Mouse (Mus musculus) hindbrain, embryonic 12.5 days (tissue): Measurements from ENCODE around the gene Cyth1. TPM values are rescaled to one million over a fixed set of nuclear protein-coding genes. Genes with fewer than 3 reads are reported as not detected.

ENCODE experiments used
- ATAC-seq: fragments of 200-750 bp; cut with Nextera tagmentation; 2 replicates; pipeline ENCODE4 v1.8.0; 2017; ENCODE audit warnings: moderate TSS enrichment; ENCODE audit not compliant: low FRiP score
- H3K27ac ChIP-seq: fragments of 300-500 bp; sonication (generic); 2 replicates; pipeline ENCODE4 v1.5.1; 2016; ENCODE audit warnings: mild to moderate bottlenecking
- H3K27me3 ChIP-seq: fragments of 300-500 bp; sonication (generic); 2 replicates; pipeline ENCODE4 v1.6.1; 2016; ENCODE audit warnings: mild to moderate bottlenecking
- H3K36me3 ChIP-seq: fragments of 300-500 bp; sonication (generic); 2 replicates; pipeline ENCODE4 v1.6.1; 2016; ENCODE audit warnings: mild to moderate bottlenecking
- H3K4me1 ChIP-seq: fragments of 300-500 bp; sonication (generic); 2 replicates; pipeline ENCODE4 v1.6.1; 2016
- H3K4me2 ChIP-seq: fragments of 300-500 bp; sonication (generic); replicated peaks from 2 replicates; pipeline ENCODE4 v1.6.1; 2016; ENCODE audit warnings: mild to moderate bottlenecking
- H3K4me3 ChIP-seq: fragments of 300-500 bp; sonication (generic); 2 replicates; pipeline ENCODE4 v1.5.1; 2016; ENCODE audit warnings: mild to moderate bottlenecking
- H3K9ac ChIP-seq: fragments of 300-500 bp; sonication (generic); 2 replicates; pipeline ENCODE4 v1.6.1; 2016; ENCODE audit warnings: mild to moderate bottlenecking, moderate library complexity
- H3K9me3 ChIP-seq: fragments of 300-500 bp; sonication (generic); replicated peaks from 2 replicates; pipeline ENCODE4 v1.6.1; 2016; ENCODE audit warnings: mild to moderate bottlenecking
- WGBS: fragments of 180-500 bp; shearing (Covaris S2); methylation state at CpG from one replicate; pipeline ENCODE4 v1.1.7; 2016; 5-methylcytosine and 5-hydroxymethylcytosine counted together
- polyA plus RNA-seq: library from polyadenylated mRNA; unstranded; fragments of >200 nt; fragmentation: Nextera tagmentation; extraction: Ambion mirVana; gene quantifications from 2 replicates; pipeline ENCODE4 v1.2.1, GENCODE M21; 2016

Gene Cyth1
- polyA plus RNA-seq, 1 experiment from 2014 or later = 29.0 TPM

GRCm38 (mm10) chr11:118174752-118175151 is 73.6 kb downstream of the Cyth1 start:
- ATAC-seq = no peak
- no peaks in the 10 kb centered on the region for H3K27me3 ChIP-seq
- WGBS = 88% methylated on average over 7 of the region's 7 CpGs
- H3K36me3 ChIP-seq = peaks cover 69% of the 10 kb centered on the region
- H3K9me3 ChIP-seq = no peaks in the 10 kb centered on the region
- H3K4me1 ChIP-seq = no peaks in the 10 kb centered on the region
- H3K4me2 ChIP-seq = no peak overlapping the region
- no peak overlapping the region for H3K27ac ChIP-seq
- H3K9ac ChIP-seq = no peak overlapping the region
- no peak overlapping the region for H3K4me3 ChIP-seq

DNA sequence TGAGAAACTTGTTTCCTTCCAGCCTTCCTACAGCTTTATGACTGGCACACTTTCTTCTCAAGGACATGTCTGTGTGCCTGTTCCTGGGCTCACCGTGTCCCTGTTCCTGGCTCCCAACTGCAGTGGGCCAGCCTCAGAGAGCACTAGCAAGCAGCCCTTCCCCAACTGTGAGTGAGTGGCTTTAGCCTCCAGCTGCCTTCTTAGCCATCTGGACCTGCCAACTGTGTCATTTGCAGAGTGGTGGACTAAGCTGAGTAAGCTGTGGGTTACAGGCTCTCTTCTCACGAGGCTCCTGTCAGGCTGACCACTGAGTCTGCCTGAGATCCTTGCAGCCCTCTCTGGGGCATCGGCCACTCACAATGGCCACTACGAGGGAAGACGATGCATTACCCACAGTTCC is 75.6 kb downstream of the Cyth1 start:
- WGBS = 85% methylated on average over 5 of the region's 5 CpGs
- peaks cover 67% of the 10 kb centered on the region for H3K36me3 ChIP-seq
- no peak overlapping the region for H3K4me3 ChIP-seq
- no peak overlapping the region for H3K27ac ChIP-seq
- no peaks in the 10 kb centered on the region for H3K27me3 ChIP-seq
- H3K9ac ChIP-seq = no peak overlapping the region
- no peaks in the 10 kb centered on the region for H3K4me1 ChIP-seq
- no peak for ATAC-seq
- H3K4me2 ChIP-seq = no peak overlapping the region
- no peaks in the 10 kb centered on the region for H3K9me3 ChIP-seq

DNA sequence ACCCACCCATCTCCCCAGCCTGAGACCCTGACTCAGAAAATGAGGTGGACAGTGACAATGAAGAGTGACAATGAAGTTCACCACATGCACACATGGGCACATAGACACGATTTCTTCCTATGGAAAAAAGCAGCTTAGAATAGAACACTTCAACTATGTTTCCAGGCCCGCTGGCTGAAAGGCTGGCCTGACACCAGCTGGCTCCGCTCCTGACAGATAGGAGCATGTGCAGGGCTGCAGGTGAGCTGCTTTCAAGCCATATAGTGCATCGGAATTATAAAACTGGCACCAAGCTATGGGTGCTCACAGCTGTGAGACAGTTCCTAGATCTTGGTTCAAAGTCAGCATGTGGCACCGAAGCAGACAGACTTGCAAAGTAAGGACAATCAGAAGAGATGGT is 78.1 kb downstream of the Cyth1 start:
- H3K36me3 ChIP-seq = peaks cover 67% of the 10 kb centered on the region
- no peak overlapping the region for H3K27ac ChIP-seq
- no peak overlapping the region for H3K4me3 ChIP-seq
- no peak overlapping the region for H3K4me2 ChIP-seq
- H3K9ac ChIP-seq = no peak overlapping the region
- ATAC-seq = no peak
- H3K27me3 ChIP-seq = no peaks in the 10 kb centered on the region
- no peaks in the 10 kb centered on the region for H3K9me3 ChIP-seq
- WGBS = 92% methylated on average over 5 of the region's 5 CpGs
- H3K4me1 ChIP-seq = 0 out of 2 replicates have a peak, but pooled peaks cover 2% of the 10 kb centered on the region

DNA sequence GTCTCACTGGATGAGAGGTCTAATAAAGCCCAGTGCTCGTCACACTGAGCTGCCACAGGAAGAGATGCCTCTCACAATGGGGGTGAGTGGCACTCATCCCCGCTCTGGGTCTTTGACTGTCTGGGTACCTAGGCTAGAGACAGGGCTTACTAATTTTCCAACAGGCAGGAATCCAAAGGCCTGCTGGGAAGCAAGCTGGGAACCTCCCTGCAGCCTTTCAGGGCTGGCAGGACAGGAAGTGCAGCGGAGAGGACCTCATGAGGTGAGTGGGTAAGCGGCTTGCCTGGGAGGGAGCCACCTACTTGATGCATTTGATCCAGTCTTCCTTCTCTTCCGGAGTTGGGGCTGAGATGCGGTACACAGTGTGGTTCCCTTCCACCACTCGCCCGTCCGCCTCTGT is 79.7 kb downstream of the Cyth1 start:
- Histone ChIP-seq H3K36me3 (peaks cover 68% of the 10 kb centered on the region), H3K4me1 (0 out of 2 replicates have a peak, but pooled peaks cover 4% of the 10 kb centered on the region), H3K4me3 (no peak overlapping the region), H3K27me3 (no peaks in the 10 kb centered on the region), H3K27ac (no peak overlapping the region), H3K9ac (no peak overlapping the region), H3K9me3 (no peaks in the 10 kb centered on the region), H3K4me2 (no peak overlapping the region)
- ATAC-seq = no peak
- WGBS = 69% methylated on average over 9 of the region's 9 CpGs

- H3K36me3 ChIP-seq = peaks cover 69% of the 10 kb centered on the region
- no peak overlapping the region for H3K27ac ChIP-seq
- ATAC-seq = no peak
- H3K9ac ChIP-seq = no peak overlapping the region
- WGBS = 85% methylated on average over 5 of the region's 5 CpGs
- no peaks in the 10 kb centered on the region for H3K9me3 ChIP-seq
- H3K27me3 ChIP-seq = no peaks in the 10 kb centered on the region
- no peak overlapping the region for H3K4me3 ChIP-seq
- H3K4me2 ChIP-seq = no peak overlapping the region
- 0 out of 2 replicates have a peak, but pooled peaks cover 4% of the 10 kb centered on the region for H3K4me1 ChIP-seq
These were observed 81.8 kb downstream of the Cyth1 start for GRCm38 (mm10) chr11:118166626-118167025.

- no peak overlapping the region for H3K4me2 ChIP-seq
- no peak overlapping the region for H3K27ac ChIP-seq
- 43% methylated on average over 11 of the region's 11 CpGs for WGBS
- peaks cover 62% of the 10 kb centered on the region for H3K36me3 ChIP-seq
- H3K4me1 ChIP-seq = peaks cover 9% of the 10 kb centered on the region; the same call in 1 of the 2 replicates
- no peaks in the 10 kb centered on the region for H3K9me3 ChIP-seq
- no peak overlapping the region for H3K4me3 ChIP-seq
- no peaks in the 10 kb centered on the region for H3K27me3 ChIP-seq
- H3K9ac ChIP-seq = peak overlapping the region; percentile 23; the same call in 1 of the 2 replicates
- ATAC-seq = no peak
These were observed 82.7 kb downstream of the Cyth1 start for GRCm38 (mm10) chr11:118165681-118166080.

GRCm38 (mm10) chr11:118164566-118164965 is 83.8 kb downstream of the Cyth1 start:
- Histone ChIP-seq H3K9ac (no peak overlapping the region), H3K36me3 (peaks cover 51% of the 10 kb centered on the region), H3K4me3 (no peak overlapping the region), H3K27ac (0 out of 2 replicates have a peak overlapping the region, but pooled peaks have one; percentile 32), H3K4me2 (no peak overlapping the region), H3K9me3 (no peaks in the 10 kb centered on the region), H3K27me3 (no peaks in the 10 kb centered on the region), H3K4me1 (peaks cover 9% of the 10 kb centered on the region; the same call in 1 of the 2 replicates)
- WGBS = 77% methylated on average over 8 of the region's 8 CpGs
- ATAC-seq = no peak

DNA sequence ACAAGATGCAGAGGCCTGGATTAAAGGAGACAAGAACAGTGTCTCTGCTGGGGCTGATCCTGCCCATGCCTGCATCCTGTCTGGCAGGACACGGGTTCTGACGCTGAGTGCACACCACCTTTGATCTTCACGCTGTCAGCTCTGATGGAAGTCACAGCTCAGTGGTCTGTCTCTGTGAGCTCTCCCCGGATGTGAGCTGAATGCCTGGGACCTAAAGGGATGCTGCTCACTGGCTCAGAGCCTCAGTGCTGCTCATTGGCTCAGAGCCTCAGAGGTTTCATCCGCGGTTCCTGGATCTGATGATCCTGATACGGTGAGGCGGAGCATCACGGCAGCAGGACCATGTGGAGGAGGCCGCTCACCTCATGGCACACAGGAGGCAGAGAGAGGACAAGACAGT is 86.1 kb downstream of the Cyth1 start:
- H3K27me3 ChIP-seq = no peaks in the 10 kb centered on the region
- H3K27ac ChIP-seq = no peak overlapping the region
- no peak for ATAC-seq
- H3K4me3 ChIP-seq = no peak overlapping the region
- no peak overlapping the region for H3K9ac ChIP-seq
- no peak overlapping the region for H3K4me2 ChIP-seq
- peaks cover 30% of the 10 kb centered on the region for H3K36me3 ChIP-seq
- 68% methylated on average over 10 of the region's 10 CpGs for WGBS
- peaks cover 9% of the 10 kb centered on the region; the same call in 1 of the 2 replicates for H3K4me1 ChIP-seq
- no peaks in the 10 kb centered on the region for H3K9me3 ChIP-seq

DNA sequence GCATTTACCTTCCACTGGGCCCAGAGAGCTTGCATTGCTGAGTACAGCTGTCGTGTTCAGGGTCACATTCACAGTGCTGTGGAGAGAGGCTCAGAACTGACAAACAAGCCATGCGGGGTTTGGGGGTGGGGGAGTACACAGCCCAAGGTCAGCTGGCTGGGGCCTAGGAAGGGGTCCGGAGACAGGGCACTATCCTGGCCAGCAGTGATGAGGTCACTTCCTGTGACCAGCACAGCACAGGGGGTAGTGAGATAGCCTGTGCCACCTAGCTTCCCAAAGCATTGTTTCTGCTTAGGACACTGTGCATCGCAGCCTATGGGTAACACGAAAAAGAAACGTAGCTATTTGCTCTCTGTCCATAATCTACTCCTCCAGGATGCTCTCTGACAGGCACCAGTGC is 87.2 kb downstream of the Cyth1 start:
- no peak overlapping the region for H3K27ac ChIP-seq
- no peak overlapping the region for H3K4me3 ChIP-seq
- H3K9me3 ChIP-seq = no peaks in the 10 kb centered on the region
- 0 out of 2 replicates have a peak, but pooled peaks have one; percentile 29 for ATAC-seq
- peaks cover 21% of the 10 kb centered on the region for H3K36me3 ChIP-seq
- 78% methylated on average over 6 of the region's 6 CpGs for WGBS
- no peak overlapping the region for H3K9ac ChIP-seq
- no peak overlapping the region for H3K4me2 ChIP-seq
- no peaks in the 10 kb centered on the region for H3K27me3 ChIP-seq
- H3K4me1 ChIP-seq = peaks cover 8% of the 10 kb centered on the region; the same call in 1 of the 2 replicates

GRCm38 (mm10) chr11:118160763-118161162 is 87.6 kb downstream of the Cyth1 start:
- Histone ChIP-seq H3K4me1 (peaks cover 6% of the 10 kb centered on the region; the same call in 1 of the 2 replicates), H3K27me3 (no peaks in the 10 kb centered on the region), H3K4me2 (no peak overlapping the region), H3K9me3 (no peaks in the 10 kb centered on the region; the same call in 1 of the 2 replicates), H3K4me3 (no peak overlapping the region), H3K27ac (no peak overlapping the region), H3K9ac (no peak overlapping the region), H3K36me3 (peaks cover 17% of the 10 kb centered on the region)
- 88% methylated on average over 2 of the region's 2 CpGs for WGBS
- no peak for ATAC-seq

- Histone ChIP-seq H3K27me3 (no peaks in the 10 kb centered on the region), H3K9ac (no peak overlapping the region), H3K27ac (no peak overlapping the region), H3K4me1 (peaks cover 5% of the 10 kb centered on the region; the same call in 1 of the 2 replicates), H3K4me3 (no peak overlapping the region), H3K4me2 (no peak overlapping the region), H3K36me3 (peaks cover 1% of the 10 kb centered on the region; the same call in 1 of the 2 replicates), H3K9me3 (no peaks in the 10 kb centered on the region; the same call in 1 of the 2 replicates)
- WGBS = 77% methylated on average over 4 of the region's 4 CpGs
- ATAC-seq = no peak
These were observed 89.6 kb downstream of the Cyth1 start for GRCm38 (mm10) chr11:118158753-118159152.

DNA sequence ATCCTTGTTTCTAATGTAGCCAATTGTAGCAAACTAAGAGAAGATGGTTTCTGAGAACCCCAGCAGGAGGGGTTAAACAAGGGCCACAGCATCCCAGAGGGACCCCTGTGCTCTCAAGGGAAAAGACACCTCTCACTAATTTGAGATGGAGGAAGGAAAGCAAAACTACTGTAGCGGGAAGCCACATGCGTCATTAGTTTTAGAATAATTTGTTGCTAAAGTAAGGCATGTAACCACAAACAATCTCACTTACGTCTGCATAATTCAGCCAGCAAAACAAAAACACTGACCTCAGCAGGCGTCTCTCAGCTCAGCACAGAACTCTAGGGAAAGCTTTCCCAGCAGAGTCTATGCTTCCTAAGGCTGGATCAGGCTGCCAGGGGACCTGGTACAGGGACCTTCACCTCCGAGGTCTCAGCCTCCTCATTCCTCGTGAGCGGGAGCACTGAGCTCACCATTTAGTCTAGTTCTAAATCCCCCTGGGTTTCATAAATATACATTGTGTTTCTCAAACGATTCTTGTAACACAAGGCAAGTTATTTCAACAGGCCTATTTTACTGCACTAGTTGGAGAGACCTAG is 91.8 kb downstream of the Cyth1 start:
- Histone ChIP-seq H3K27me3 (no peaks in the 10 kb centered on the region), H3K4me1 (peaks cover 5% of the 10 kb centered on the region; the same call in 1 of the 2 replicates), H3K4me3 (no peak overlapping the region), H3K36me3 (no peaks in the 10 kb centered on the region), H3K9ac (no peak overlapping the region), H3K4me2 (no peak overlapping the region), H3K27ac (no peak overlapping the region), H3K9me3 (no peaks in the 10 kb centered on the region; the same call in 1 of the 2 replicates)
- 70% methylated on average over 8 of the region's 8 CpGs for WGBS
- ATAC-seq = no peak

DNA sequence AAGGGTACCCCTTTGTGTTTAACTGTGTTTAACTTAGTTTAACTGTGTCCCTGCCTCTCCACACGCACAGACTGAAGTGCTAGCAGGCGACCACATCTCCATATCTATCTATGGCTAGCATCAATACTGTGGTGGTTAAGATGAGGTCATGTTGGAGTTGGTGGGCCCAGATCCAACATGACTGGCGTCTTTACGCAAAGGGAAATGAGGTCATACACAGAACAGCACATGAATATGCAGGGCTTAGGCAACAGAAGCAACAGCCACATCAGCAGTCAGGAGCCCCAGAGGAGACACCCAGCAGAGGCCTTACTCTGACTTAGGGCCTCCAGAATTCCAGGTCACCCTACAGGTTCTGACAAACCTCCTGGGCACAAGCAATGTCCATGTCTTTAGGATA is 95.4 kb downstream of the Cyth1 start:
- Histone ChIP-seq H3K4me1 (peaks cover 5% of the 10 kb centered on the region; the same call in 1 of the 2 replicates), H3K27me3 (no peaks in the 10 kb centered on the region), H3K4me3 (no peak overlapping the region), H3K36me3 (no peaks in the 10 kb centered on the region), H3K9ac (no peak overlapping the region), H3K9me3 (no peaks in the 10 kb centered on the region; the same call in 1 of the 2 replicates), H3K4me2 (no peak overlapping the region), H3K27ac (no peak overlapping the region)
- no peak for ATAC-seq
- 88% methylated on average over 4 of the region's 4 CpGs for WGBS
